Mouse (Mus musculus): ENCODE measurements at regions not wholly inside any gene's neighbourhood (a gene's known extent, or its start where the extent isn't known, plus 50 kb on each side); places are given as distances from the start of the nearest gene placed in this dataset.
"Not testable (repeated sequence)": the region's sequence is repeated elsewhere in the genome, so short reads cannot be mapped to it uniquely, and the experiment has no call there.

GRCm38 (mm10) chr12:15603885-15604284 lies 212.8 kb downstream of the Trib2 start:
- Histone ChIP-seq H3K27ac (no peak overlapping the region), H3K36me3 (ENCODE audit: poor library complexity, severe bottlenecking) (no peaks in the 10 kb centered on the region), H3K4me2 (no peak overlapping the region), H3K9ac (no peak overlapping the region), H3K4me3 (no peak overlapping the region), H3K9me3 (replicated peaks) (no peaks in the 10 kb centered on the region), H3K4me1 (peaks cover 11% of the 10 kb centered on the region), H3K27me3 (no peaks in the 10 kb centered on the region)
- 59% methylated on average over 5 of the region's 5 CpGs for WGBS
- ATAC-seq: no peak

DNA sequence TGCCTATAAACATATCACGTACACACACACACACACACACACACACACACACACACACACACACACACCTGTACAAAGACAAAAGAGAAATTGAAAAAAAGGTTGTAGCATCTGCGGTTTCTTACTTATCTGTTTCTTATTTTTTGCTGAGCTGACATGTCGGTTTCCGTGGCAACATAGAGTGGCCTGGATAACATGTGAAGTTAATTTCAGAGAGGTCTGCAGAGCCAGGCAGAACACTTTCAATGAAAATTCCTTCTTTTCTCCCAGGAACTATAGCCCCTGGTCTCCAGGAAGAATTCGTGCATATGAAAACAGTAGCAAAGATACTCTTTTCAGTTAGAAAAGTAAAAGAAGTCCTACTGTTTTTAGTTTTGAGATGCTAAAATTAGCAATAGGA lies 213.4 kb downstream of the Trib2 start:
- H3K4me3 ChIP-seq: no peak overlapping the region
- H3K27me3 ChIP-seq: no peaks in the 10 kb centered on the region
- H3K9ac ChIP-seq: no peak overlapping the region
- H3K9me3 ChIP-seq (replicated peaks): no peaks in the 10 kb centered on the region
- no peak overlapping the region for H3K4me2 ChIP-seq
- no peak overlapping the region for H3K27ac ChIP-seq
- no peaks in the 10 kb centered on the region for H3K36me3 ChIP-seq (ENCODE audit: poor library complexity, severe bottlenecking)
- no peak for ATAC-seq
- H3K4me1 ChIP-seq: peaks cover 11% of the 10 kb centered on the region
- 53% methylated on average over 5 of the region's 5 CpGs for WGBS

- 65% methylated on average over 2 of the region's 2 CpGs for WGBS
- Histone ChIP-seq H3K9ac (no peak overlapping the region), H3K4me2 (no peak overlapping the region), H3K27ac (no peak overlapping the region), H3K36me3 (ENCODE audit: poor library complexity, severe bottlenecking) (no peaks in the 10 kb centered on the region), H3K4me1 (no peaks in the 10 kb centered on the region), H3K9me3 (replicated peaks) (no peaks in the 10 kb centered on the region), H3K4me3 (no peak overlapping the region), H3K27me3 (no peaks in the 10 kb centered on the region)
- ATAC-seq: no peak
Measured at GRCm38 (mm10) chr12:15594704-15595103, 222.0 kb downstream of the Trib2 start.

- 96% methylated on average over 2 of the region's 2 CpGs for WGBS
- not testable (repeated sequence) for H3K4me1 ChIP-seq; H3K9ac ChIP-seq; H3K36me3 ChIP-seq (ENCODE audit: poor library complexity, severe bottlenecking); H3K27ac ChIP-seq; H3K4me2 ChIP-seq; H3K4me3 ChIP-seq; ATAC-seq; H3K9me3 ChIP-seq (replicated peaks); H3K27me3 ChIP-seq
Measured at GRCm38 (mm10) chr12:15587864-15588263, 228.9 kb downstream of the Trib2 start.

DNA sequence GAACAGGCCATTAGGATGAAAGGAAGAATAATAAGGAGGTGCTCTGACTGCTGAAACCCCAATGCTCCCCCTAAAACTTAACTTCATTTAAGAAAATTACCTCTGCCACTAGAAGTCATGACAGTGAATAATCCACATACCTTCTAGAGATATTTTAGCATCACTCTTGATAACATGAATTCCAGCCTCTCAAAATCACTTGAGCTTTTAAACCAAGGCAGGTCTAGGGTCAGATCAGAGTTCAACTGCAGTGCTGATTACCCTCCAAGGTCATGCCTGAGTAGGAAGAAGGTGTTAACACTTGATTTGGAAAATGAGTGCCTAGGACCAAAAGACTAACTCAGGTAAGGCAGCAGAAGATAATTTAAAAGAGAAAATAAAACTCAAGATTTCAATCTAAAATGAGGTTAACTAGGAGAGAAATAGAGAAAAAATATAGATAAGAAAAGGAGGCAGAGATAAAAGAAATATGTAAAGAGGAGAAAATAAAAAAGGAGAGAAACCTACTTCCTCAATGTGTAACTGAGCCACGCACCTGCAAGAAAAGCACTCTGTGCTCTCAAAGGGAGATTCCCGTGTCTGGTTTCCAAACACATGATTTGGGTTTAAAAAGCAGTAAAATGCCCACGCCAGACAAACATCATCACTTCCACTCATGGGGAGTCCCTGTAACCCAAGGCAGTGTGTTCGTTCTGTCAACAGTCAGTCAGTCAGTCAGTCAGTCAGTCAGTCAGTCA lies 229.8 kb downstream of the Trib2 start:
- no peak for ATAC-seq
- Histone ChIP-seq H3K27ac (no peak overlapping the region), H3K9ac (no peak overlapping the region), H3K4me2 (no peak overlapping the region), H3K4me1 (no peaks in the 10 kb centered on the region), H3K36me3 (ENCODE audit: poor library complexity, severe bottlenecking) (no peaks in the 10 kb centered on the region), H3K9me3 (replicated peaks) (no peaks in the 10 kb centered on the region), H3K4me3 (no peak overlapping the region), H3K27me3 (no peaks in the 10 kb centered on the region)
- 85% methylated on average over 4 of the region's 4 CpGs for WGBS

- ATAC-seq: 0 out of 2 replicates have a peak, but pooled peaks have one; percentile 62
- no peak overlapping the region for H3K9ac ChIP-seq
- H3K4me2 ChIP-seq: no peak overlapping the region
- no peak overlapping the region for H3K4me3 ChIP-seq
- no peaks in the 10 kb centered on the region for H3K4me1 ChIP-seq
- no peaks in the 10 kb centered on the region for H3K9me3 ChIP-seq (replicated peaks)
- no peaks in the 10 kb centered on the region for H3K27me3 ChIP-seq
- H3K36me3 ChIP-seq (ENCODE audit: poor library complexity, severe bottlenecking): no peaks in the 10 kb centered on the region
- no peak overlapping the region for H3K27ac ChIP-seq
- WGBS: 81% methylated on average over 1 of the region's 1 CpGs
Measured at GRCm38 (mm10) chr12:15585845-15586244, 230.9 kb downstream of the Trib2 start.

DNA sequence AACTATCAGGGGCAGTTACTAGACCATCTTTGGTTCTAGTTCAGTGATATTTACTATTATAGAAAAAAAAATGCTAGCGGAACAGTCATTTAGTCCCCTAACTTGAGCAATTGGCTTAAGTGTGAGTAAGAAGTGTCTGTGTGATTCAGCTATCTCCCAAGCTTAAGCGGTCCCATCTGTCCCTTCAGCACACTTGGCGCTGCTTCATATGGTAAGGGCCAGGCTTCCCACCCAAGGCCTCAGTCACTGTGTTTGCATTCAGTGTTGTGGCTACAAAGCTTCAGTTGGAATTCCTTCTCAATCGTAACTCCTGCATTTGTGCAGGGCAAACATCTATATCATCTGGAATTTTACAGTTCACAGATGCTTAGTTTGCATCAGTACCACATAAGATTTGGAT lies 232.0 kb downstream of the Trib2 start:
- 88% methylated on average over 4 of the region's 4 CpGs for WGBS
- no peak overlapping the region for H3K9ac ChIP-seq

GRCm38 (mm10) chr12:15566785-15567109 lies 250.0 kb downstream of the Trib2 start:
- H3K27ac ChIP-seq: peak overlapping the region; percentile 41
- no peaks in the 10 kb centered on the region for H3K36me3 ChIP-seq (ENCODE audit: poor library complexity, severe bottlenecking)
- no peak overlapping the region for H3K4me2 ChIP-seq
- H3K27me3 ChIP-seq: no peaks in the 10 kb centered on the region
- 25% methylated on average over 4 of the region's 4 CpGs for WGBS
- H3K4me1 ChIP-seq: peaks cover 7% of the 10 kb centered on the region
- H3K4me3 ChIP-seq: no peak overlapping the region
- ATAC-seq: no peak
- no peaks in the 10 kb centered on the region for H3K9me3 ChIP-seq (replicated peaks)
- no peak overlapping the region for H3K9ac ChIP-seq

More for the DNA sequence above, 232.0 kb downstream of the Trib2 start:
- no peak overlapping the region for H3K4me2 ChIP-seq
- no peaks in the 10 kb centered on the region for H3K4me1 ChIP-seq
- H3K4me3 ChIP-seq: no peak overlapping the region
- H3K9me3 ChIP-seq (replicated peaks): no peaks in the 10 kb centered on the region
- no peaks in the 10 kb centered on the region for H3K36me3 ChIP-seq (ENCODE audit: poor library complexity, severe bottlenecking)
- no peaks in the 10 kb centered on the region for H3K27me3 ChIP-seq
- ATAC-seq: no peak
- no peak overlapping the region for H3K27ac ChIP-seq

DNA sequence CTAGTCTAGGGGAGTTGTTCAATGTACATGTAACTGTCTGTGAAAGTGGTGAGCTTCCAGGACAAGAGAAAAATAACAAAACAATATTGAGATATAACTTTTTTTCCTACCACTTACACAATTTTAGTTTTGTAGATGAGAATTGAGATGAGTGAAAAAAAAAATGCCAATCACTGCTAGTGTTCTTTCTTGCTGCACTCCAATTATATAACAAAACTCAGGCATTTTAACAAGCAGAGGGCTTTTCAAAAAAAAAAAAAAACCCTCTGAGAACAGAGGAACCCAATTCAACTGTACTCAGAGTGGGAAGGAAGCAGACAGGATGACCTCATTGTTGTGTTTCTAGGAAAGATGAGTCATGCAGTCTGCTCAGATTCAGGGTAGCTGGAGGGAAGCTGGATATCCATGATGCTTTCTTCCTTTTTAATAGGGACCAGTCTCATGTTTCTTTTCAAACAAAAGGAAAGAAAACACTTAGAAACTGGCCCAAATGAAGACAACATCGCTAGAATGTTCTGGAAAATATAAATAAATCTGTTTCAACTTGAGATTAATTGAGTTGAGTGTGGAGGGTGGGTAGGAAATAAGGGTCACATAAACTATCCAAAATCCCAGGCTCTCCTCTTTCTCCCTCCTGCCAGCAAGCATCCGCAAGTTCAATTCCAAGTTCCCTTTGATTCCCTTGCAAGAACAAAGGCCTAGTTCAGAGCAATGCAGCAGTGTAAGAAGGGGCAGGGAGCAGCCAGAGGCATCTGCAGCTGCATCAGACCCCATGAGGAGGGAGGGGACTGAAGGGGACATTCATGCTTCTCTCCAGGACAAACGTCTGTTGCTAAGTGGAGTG lies 250.6 kb downstream of the Trib2 start:
- Histone ChIP-seq H3K4me3 (no peak overlapping the region), H3K9me3 (replicated peaks) (no peaks in the 10 kb centered on the region), H3K4me1 (peaks cover 7% of the 10 kb centered on the region), H3K9ac (no peak overlapping the region), H3K4me2 (no peak overlapping the region), H3K27ac (peak overlapping the region; percentile 41), H3K36me3 (ENCODE audit: poor library complexity, severe bottlenecking) (no peaks in the 10 kb centered on the region), H3K27me3 (no peaks in the 10 kb centered on the region)
- ATAC-seq: peak; percentile 97
- 5% methylated on average over 3 of the region's 3 CpGs for WGBS

- Histone ChIP-seq H3K27ac (no peak overlapping the region), H3K9me3 (replicated peaks) (no peaks in the 10 kb centered on the region), H3K27me3 (no peaks in the 10 kb centered on the region), H3K4me3 (no peak overlapping the region), H3K9ac (no peak overlapping the region), H3K4me1 (peaks cover 7% of the 10 kb centered on the region), H3K4me2 (no peak overlapping the region), H3K36me3 (ENCODE audit: poor library complexity, severe bottlenecking) (no peaks in the 10 kb centered on the region)
- ATAC-seq: no peak
- WGBS: 38% methylated on average over 4 of the region's 4 CpGs
Measured at GRCm38 (mm10) chr12:15562826-15563225, 253.9 kb downstream of the Trib2 start.

- Histone ChIP-seq H3K9me3 (replicated peaks) (no peaks in the 10 kb centered on the region), H3K4me2 (no peak overlapping the region), H3K36me3 (ENCODE audit: poor library complexity, severe bottlenecking) (no peaks in the 10 kb centered on the region), H3K27me3 (no peaks in the 10 kb centered on the region), H3K4me1 (no peaks in the 10 kb centered on the region), H3K27ac (no peak overlapping the region), H3K9ac (no peak overlapping the region), H3K4me3 (no peak overlapping the region)
- WGBS: 73% methylated on average over 6 of the region's 6 CpGs
- ATAC-seq: peak; percentile 41; the same call in 1 of the 2 replicates
Measured at GRCm38 (mm10) chr12:15555471-15555870, 261.3 kb downstream of the Trib2 start.

DNA sequence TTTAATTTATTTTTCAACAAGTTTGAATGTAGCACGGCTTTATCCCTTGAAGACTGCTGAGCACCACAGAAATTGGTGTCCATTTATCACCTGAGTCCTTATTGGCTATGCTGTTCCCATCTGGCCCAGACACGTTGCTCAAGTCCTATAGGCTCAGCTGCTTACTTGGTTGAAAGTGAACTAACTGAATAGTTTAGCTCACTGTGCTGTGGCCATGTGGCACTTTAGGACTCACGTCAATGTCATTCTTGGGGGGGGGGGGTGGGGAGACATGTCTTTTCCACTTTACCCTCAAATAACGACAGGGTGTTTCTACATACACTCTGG lies 263.1 kb downstream of the Trib2 start:
- no peaks in the 10 kb centered on the region for H3K36me3 ChIP-seq (ENCODE audit: poor library complexity, severe bottlenecking)
- H3K27ac ChIP-seq: no peak overlapping the region
- no peaks in the 10 kb centered on the region for H3K4me1 ChIP-seq
- H3K4me3 ChIP-seq: no peak overlapping the region
- ATAC-seq: peak; percentile 33; the same call in 1 of the 2 replicates
- no peak overlapping the region for H3K9ac ChIP-seq
- 55% methylated on average over 4 of the region's 4 CpGs for WGBS
- no peak overlapping the region for H3K4me2 ChIP-seq
- H3K9me3 ChIP-seq (replicated peaks): no peaks in the 10 kb centered on the region
- H3K27me3 ChIP-seq: no peaks in the 10 kb centered on the region

All from forebrain, embryonic 13.5 days (tissue).